Mouse (Mus musculus) CH12.LX (cell line): ENCODE data around the gene Fstl4.

ENCODE experiments used
- CTCF ChIP-seq, 2 experiments: IDR thresholded peaks in 1 of 2; conservative IDR thresholded peaks in 1 of 2; 2 replicates each; pipeline ENCODE4 v1.5.1; 2011 to 2012; ENCODE audit warnings: low read depth in 2 of 2, low read length in 2 of 2, improper control_type of control experiment in 1 of 2, inconsistent platforms in 1 of 2, mild to moderate bottlenecking in 1 of 2, moderate library complexity in 1 of 2
- POLR2A ChIP-seq: IDR thresholded peaks from 2 replicates; pipeline ENCODE4 v1.6.1; 2011; ENCODE audit warnings: low read depth, mild to moderate bottlenecking, improper control_type of control experiment, low read length
- TCF12 ChIP-seq: IDR thresholded peaks from 2 replicates; pipeline ENCODE4 v1.6.1; 2014; ENCODE audit warnings: low read depth, mild to moderate bottlenecking, inconsistent platforms, low read length, improper control_type of control experiment

DNA sequence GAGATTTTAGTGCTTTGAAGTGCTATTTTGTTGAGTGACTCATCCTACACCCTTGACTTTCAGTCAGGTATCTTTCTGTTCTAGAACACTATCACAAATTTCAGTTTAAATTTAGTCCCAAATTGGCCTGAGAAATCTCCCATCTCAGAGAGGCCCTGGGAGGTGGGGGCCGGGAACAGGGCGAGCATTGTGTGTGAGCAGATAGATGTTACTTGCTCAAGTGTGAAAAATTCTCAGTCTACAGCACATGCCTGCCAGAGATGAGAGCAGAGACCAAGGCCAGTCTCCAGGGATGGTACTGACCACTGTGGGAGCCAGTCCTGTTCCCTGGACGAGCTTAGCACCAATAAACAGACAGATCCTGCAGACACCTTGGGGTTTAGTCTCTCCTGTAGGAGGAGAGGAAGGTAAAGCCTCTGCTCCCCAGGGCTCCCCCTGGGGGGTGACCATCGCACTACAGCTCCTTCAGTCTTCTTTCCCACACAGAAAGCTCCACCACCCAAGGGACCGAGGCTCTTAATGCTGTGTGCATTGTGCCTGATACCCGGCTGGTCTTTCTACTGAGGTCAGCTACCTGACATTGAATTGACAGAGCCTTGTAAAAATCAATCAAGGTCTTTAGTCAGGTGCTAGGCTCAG lies 393.3 kb downstream of the Fstl4 start:
- TF ChIP-seq CTCF (conservative IDR thresholded peaks at IDR 0.05 in 1 of 2, IDR thresholded peaks at IDR 0.05 in 1 of 2; ENCODE audit: low read depth in 2 of 2, low read length in 2 of 2) (peak; percentile 37 to 47; a peak in 2 of 4 replicates), POLR2A (no peak), TCF12 (no peak)
